Mouse (Mus musculus): Measurements from ENCODE around the gene Gm20662. TPM values are rescaled to one million over a fixed set of nuclear protein-coding genes. Genes with fewer than 3 reads are reported as not detected.

The Gm20662 gene
- polyA plus RNA-seq, 1 experiment from 2014 or later: 0.25 TPM

- H3K4me2 ChIP-seq (ENCODE audit: low read length): peak overlapping the region; percentile 82
- peak; percentile 96 for TF ChIP-seq CTCF (IDR thresholded peaks at IDR 0.05; ENCODE audit: low read depth)
- peak overlapping the region; percentile 67 for H3K4me3 ChIP-seq (replicated peaks; ENCODE audit: low read depth, low read length)
- ATAC-seq (replicated peaks; ENCODE audit: low FRiP score, low read depth): peak; percentile 30
- H3K4me1 ChIP-seq (replicated peaks; ENCODE audit: insufficient read depth, low read length): peaks cover 22% of the 10 kb centered on the region
- no peaks in the 10 kb centered on the region for H3K9me3 ChIP-seq (replicated peaks; ENCODE audit: low read length)
- H3K27ac ChIP-seq: peak overlapping the region; percentile 98; the same call in 1 of the 2 replicates
- H3K27me3 ChIP-seq (ENCODE audit: insufficient read depth, low read length): no peaks in the 10 kb centered on the region
- no peaks in the 10 kb centered on the region for H3K36me3 ChIP-seq (ENCODE audit: insufficient read depth, low read length)
- no peak overlapping the region for H3K9ac ChIP-seq (ENCODE audit: low read depth, low read length)
- 1% methylated on average over 18 of the region's 18 CpGs for WGBS
- peak; percentile 95 for DNase-seq (ENCODE audit: low spot score)
Measured at GRCm38 (mm10) chr9:107986376-107986775, 9.8 kb upstream of the Gm20662 start.

- DNase-seq (ENCODE audit: low spot score) (no peak), ATAC-seq (replicated peaks; ENCODE audit: low FRiP score, low read depth) (no peak)
- Histone ChIP-seq H3K9me3 (replicated peaks; ENCODE audit: low read length) (no peaks in the 10 kb centered on the region), H3K4me3 (replicated peaks; ENCODE audit: low read depth, low read length) (no peak overlapping the region), H3K9ac (ENCODE audit: low read depth, low read length) (no peak overlapping the region), H3K4me1 (replicated peaks; ENCODE audit: insufficient read depth, low read length) (peaks cover 10% of the 10 kb centered on the region; the same call in 1 of the 2 replicates), H3K4me2 (ENCODE audit: low read length) (no peak overlapping the region), H3K27ac (no peak overlapping the region), H3K27me3 (ENCODE audit: insufficient read depth, low read length) (no peaks in the 10 kb centered on the region), H3K36me3 (ENCODE audit: insufficient read depth, low read length) (no peaks in the 10 kb centered on the region)
- no peak for TF ChIP-seq CTCF (IDR thresholded peaks at IDR 0.05; ENCODE audit: low read depth)
- WGBS: 76% methylated on average over 3 of the region's 3 CpGs
Measured at GRCm38 (mm10) chr9:107987950-107988349, 8.2 kb upstream of the Gm20662 start.

- no peak for DNase-seq (ENCODE audit: low spot score)
- Histone ChIP-seq H3K9me3 (replicated peaks; ENCODE audit: low read length) (no peaks in the 10 kb centered on the region), H3K9ac (ENCODE audit: low read depth, low read length) (no peak within 1 kb of the TSS), H3K27me3 (ENCODE audit: insufficient read depth, low read length) (no peaks in the 10 kb centered on the region), H3K4me3 (replicated peaks; ENCODE audit: low read depth, low read length) (no peak within 1 kb of the TSS), H3K27ac (no peak within 1 kb of the TSS), H3K36me3 (ENCODE audit: insufficient read depth, low read length) (no peaks in the 10 kb centered on the region), H3K4me2 (ENCODE audit: low read length) (no peak within 1 kb of the TSS), H3K4me1 (replicated peaks; ENCODE audit: insufficient read depth, low read length) (no peaks in the 10 kb centered on the region)
- 70% methylated on average over 2 of the region's 2 CpGs for WGBS
- no peak for TF ChIP-seq CTCF (IDR thresholded peaks at IDR 0.05; ENCODE audit: low read depth)
- ATAC-seq (replicated peaks; ENCODE audit: low FRiP score, low read depth): no peak
Measured at GRCm38 (mm10) chr9:107992197-107992596, 4.0 kb upstream of the Gm20662 start, which contains the start of gene Cdhr4. TSS of gene Cdhr4 (plus strand) at chr9:107992497.

- no peaks in the 10 kb centered on the region for H3K9me3 ChIP-seq (replicated peaks; ENCODE audit: low read length)
- H3K36me3 ChIP-seq (ENCODE audit: insufficient read depth, low read length): no peaks in the 10 kb centered on the region
- H3K9ac ChIP-seq (ENCODE audit: low read depth, low read length): no peak overlapping the region
- no peak for TF ChIP-seq CTCF (IDR thresholded peaks at IDR 0.05; ENCODE audit: low read depth)
- H3K27ac ChIP-seq: no peak overlapping the region
- ATAC-seq (replicated peaks; ENCODE audit: low FRiP score, low read depth): no peak
- DNase-seq (ENCODE audit: low spot score): no peak
- no peaks in the 10 kb centered on the region for H3K27me3 ChIP-seq (ENCODE audit: insufficient read depth, low read length)
- no peak overlapping the region for H3K4me2 ChIP-seq (ENCODE audit: low read length)
- no peaks in the 10 kb centered on the region for H3K4me1 ChIP-seq (replicated peaks; ENCODE audit: insufficient read depth, low read length)
- WGBS: 91% methylated on average over 11 of the region's 11 CpGs
- no peak overlapping the region for H3K4me3 ChIP-seq (replicated peaks; ENCODE audit: low read depth, low read length)
Measured at GRCm38 (mm10) chr9:107993013-107993412, 3.1 kb upstream of the Gm20662 start.

- TF ChIP-seq CTCF (IDR thresholded peaks at IDR 0.05; ENCODE audit: low read depth): no peak
- no peaks in the 10 kb centered on the region for H3K4me1 ChIP-seq (replicated peaks; ENCODE audit: insufficient read depth, low read length)
- no peaks in the 10 kb centered on the region for H3K36me3 ChIP-seq (ENCODE audit: insufficient read depth, low read length)
- no peak overlapping the region for H3K9ac ChIP-seq (ENCODE audit: low read depth, low read length)
- no peak overlapping the region for H3K27ac ChIP-seq
- H3K4me2 ChIP-seq (ENCODE audit: low read length): no peak overlapping the region
- DNase-seq (ENCODE audit: low spot score) (no peak), ATAC-seq (replicated peaks; ENCODE audit: low FRiP score, low read depth) (no peak)
- H3K9me3 ChIP-seq (replicated peaks; ENCODE audit: low read length): no peaks in the 10 kb centered on the region
- H3K27me3 ChIP-seq (ENCODE audit: insufficient read depth, low read length): no peaks in the 10 kb centered on the region
- 45% methylated on average over 2 of the region's 2 CpGs for WGBS
- no peak overlapping the region for H3K4me3 ChIP-seq (replicated peaks; ENCODE audit: low read depth, low read length)
Measured at GRCm38 (mm10) chr9:107994464-107994863, 1.7 kb upstream of the Gm20662 start.

- Histone ChIP-seq H3K36me3 (ENCODE audit: insufficient read depth, low read length) (no peaks in the 10 kb centered on the region), H3K9me3 (replicated peaks; ENCODE audit: low read length) (no peaks in the 10 kb centered on the region), H3K27me3 (ENCODE audit: insufficient read depth, low read length) (no peaks in the 10 kb centered on the region), H3K4me1 (replicated peaks; ENCODE audit: insufficient read depth, low read length) (no peaks in the 10 kb centered on the region), H3K4me3 (replicated peaks; ENCODE audit: low read depth, low read length) (no peak overlapping the region), H3K27ac (no peak overlapping the region), H3K9ac (ENCODE audit: low read depth, low read length) (no peak overlapping the region), H3K4me2 (ENCODE audit: low read length) (no peak overlapping the region)
- DNase-seq (ENCODE audit: low spot score) (no peak), ATAC-seq (replicated peaks; ENCODE audit: low FRiP score, low read depth) (no peak)
- no peak for TF ChIP-seq CTCF (IDR thresholded peaks at IDR 0.05; ENCODE audit: low read depth)
- WGBS: 92% methylated on average over 21 of the region's 21 CpGs
Measured at GRCm38 (mm10) chr9:107995513-107995912, 636 bp upstream of the Gm20662 start.

Data from kidney, postnatal 0 days (tissue).